Mouse (Mus musculus) v-Abl transformed pro-B cells (cell line): ENCODE measurements around the gene Sdha.

Source experiments
- in situ Hi-C, 2 experiments: fragments of 400-800 bp; cut with MboI; formaldehyde crosslinking; loops; one replicate each; pipeline ENCODE4 v1.15.1; 2025; ENCODE audit not compliant: unreplicated experiment in 2 of 2

The Sdha gene

DNA sequence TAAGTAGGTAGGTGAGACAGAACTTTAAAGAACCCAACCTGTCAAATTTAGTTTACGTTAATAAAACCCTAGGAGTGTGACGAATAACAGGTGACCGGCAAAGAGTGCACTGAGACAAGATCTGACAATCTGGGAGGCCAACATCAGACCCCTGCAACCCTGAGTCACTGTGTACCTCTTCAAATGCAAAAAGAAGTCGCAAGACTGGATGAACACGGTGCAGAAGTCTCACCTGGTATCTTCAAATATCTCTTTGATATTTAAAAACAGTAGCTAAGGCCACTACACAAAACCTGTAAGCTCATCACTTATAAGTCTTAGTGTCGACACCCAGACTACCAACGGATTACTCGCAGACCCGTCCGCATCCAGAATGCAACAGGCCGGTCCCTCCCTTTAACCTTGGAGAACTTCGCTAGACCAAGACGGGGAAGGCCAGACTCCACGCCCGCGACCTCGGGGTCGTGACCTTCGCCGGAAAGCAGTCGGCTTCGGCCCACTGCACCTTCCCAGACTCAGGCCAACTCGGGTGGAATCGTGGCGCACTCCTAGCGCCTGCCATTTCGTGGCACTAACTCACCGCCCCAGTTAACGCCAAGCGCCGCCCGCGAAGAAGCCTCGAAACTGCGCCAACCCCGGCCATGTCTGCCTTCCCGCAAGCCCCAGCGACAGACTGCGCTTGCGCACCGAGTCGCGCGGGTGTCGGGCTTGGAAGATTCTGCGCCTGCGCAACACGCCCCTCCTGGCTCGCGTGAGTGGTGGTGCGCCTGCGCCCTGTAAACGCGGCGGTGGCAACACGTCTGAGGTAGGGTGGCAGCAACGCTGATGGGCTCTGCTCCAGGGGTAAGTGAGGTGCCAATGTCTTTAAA lies at the start of gene Sdha, which contains the start of gene Ccdc127:
TSS of gene Sdha (minus strand) at position 715 of the 869 bp plus-strand sequence.
TSS of gene Ccdc127 (plus strand) at position 744 of the 869 bp plus-strand sequence.
- in situ Hi-C loops: loop anchor here (10.0 to 25.0 kb wide), 3 partner anchors 295 to 1763 kb away; no protein-coding TSS in a partner anchor

DNA sequence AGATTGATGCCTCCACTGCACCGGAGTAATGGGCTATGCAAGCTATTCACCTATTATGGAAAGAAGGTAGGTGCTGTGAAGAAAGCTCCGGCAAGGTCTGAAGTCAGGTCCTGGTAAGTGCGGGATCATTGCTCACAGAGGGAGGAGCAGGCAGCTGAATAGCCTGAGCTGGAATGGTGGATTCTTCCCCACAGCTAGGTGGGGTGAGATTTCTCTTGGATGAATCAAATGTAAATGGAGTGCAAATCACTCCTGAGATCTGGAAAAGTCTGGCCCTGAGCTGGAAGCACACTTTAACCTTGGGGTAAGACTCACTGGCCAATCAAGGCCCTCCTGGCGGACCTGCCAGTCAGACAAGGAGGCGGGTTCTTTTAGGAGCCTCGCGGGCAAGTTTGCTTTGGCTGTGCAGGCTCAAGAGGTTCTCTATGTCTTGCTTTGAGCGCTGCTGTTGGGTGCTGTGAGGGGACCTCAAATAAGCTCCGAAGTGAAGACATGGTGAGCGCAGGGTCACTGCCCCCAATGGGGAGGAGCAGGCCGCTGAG lies 49.3 kb upstream of the Sdha start, which contains the start of gene Ftl1-ps1:
TSS of gene Ftl1-ps1 (plus strand) at position 397 of the 542 bp plus-strand sequence.
- in situ Hi-C loops: no loop called here

DNA sequence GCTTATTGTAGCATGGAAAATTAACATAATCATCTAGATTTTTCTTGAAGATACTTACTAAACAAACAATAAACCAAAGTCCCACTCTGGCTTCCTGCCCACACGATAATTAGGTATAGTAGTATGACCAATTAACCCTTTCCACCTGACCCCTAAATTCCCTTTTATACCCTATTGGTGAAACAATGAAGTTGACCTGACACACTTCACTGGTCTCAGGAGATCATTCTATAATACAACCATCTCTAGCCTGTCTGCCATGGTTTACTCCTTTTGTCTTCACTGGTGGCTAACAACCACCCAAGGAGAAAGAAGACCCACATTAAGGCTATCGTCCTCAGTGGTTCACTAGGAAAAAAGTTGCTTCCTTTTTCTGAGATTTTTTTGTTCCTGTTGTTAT lies 41.1 kb upstream of the Sdha start:
- in situ Hi-C loops: no loop called here

- in situ Hi-C loops: no loop called here
These were observed 40.4 kb upstream of the Sdha start, which contains the start of gene Zfp72 for GRCm38 (mm10) chr13:74390371-74390990. Zfp72 (minus strand) TSS chr13:74390836.

- in situ Hi-C loops: no loop called here
These were observed 39.6 kb upstream of the Sdha start for GRCm38 (mm10) chr13:74389730-74390129.

DNA sequence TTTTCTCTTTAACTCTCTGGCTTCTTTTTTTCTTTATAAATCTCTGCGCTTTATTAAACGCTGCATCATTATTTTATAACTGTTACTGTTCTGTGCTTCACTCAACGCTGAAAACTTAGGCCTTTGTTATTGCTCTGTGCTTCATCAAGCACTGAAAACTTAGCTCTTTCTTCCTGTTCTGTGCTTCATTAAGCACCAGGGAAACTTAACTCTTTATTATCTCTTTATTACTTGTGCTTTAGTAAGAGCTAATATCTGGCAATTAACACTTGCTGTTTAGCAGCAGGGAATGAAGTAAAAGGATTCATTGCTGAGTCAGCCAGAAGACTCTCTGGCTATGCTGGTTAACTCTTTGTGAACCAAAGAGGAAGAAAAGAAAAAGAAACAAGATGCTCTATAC lies 32.2 kb upstream of the Sdha start:
- in situ Hi-C loops: no loop called here

DNA sequence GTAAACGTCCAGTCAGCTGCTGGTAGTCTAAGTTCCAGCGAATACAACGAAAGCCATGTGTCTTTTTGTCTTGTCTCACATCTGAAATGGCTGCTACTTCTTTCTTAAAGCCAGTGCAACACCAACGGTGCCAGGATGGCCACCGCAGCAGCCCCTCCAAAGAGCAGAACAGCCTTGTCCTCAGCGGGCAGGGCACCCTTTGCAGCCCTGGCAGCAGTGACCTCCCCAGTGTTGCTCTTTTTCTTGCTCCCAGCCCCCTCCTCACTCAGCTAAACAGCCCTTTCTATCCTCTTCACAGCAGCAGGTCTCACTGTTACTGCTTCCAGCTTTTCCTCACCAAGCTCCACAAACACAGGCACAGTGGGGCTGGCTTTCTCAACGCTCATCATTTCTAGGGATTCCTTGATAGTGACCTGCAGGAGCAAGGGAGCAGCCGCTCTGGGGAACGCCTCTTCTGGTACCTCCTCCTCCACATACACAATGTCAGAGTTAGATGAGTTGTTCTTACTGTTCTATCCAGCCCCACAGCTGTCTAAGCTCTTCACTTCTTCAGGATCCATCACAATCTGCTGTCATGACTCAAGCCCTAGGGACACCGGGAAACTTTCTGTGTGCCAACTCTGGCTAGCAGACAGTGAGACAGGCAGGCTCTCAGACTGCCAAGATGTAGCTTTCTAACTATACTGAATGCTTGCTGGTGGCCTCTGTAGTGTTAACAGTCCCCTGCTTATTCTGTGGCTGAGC lies 31.6 kb upstream of the Sdha start:
- in situ Hi-C loops: no loop called here

GRCm38 (mm10) chr13:74363859-74364235 lies 13.8 kb upstream of the Sdha start, which contains the start of gene Lrrc14b:
Lrrc14b (minus strand) TSS chr13:74364005.
- in situ Hi-C loops: no loop called here

DNA sequence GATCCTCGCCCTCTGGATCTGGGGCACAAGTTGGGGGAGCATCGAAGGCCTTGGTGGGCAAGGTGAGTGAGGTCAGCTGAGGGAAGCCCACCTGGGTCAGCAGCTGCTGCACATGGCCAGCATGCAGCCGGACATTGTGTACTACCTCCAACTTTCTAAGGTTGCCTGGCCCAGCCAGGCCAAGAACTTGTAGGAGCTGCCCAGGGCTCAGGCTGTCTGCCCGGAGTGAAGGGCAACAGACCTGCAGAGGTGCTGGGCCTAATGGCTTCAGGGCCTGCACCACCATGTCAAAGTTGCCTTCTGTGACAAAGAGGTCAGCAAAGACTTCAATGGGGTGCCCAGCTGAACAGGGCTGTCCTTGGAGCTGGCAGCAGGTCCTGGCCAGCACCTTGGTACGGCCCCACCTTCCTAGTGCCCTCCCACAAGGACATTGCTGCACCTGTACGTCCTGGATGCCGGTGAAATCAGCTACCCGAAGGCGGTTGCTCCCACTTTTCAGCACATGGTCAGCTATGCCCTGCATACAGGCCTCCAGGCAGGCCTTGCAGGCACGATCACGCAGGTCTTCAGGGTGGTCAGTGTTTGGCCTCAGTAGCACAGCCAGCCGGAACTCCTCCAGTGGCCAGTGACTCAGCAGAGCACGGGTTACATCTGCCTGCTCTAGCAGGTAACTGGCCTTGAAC lies 13.2 kb upstream of the Sdha start:
- in situ Hi-C loops: no loop called here

DNA sequence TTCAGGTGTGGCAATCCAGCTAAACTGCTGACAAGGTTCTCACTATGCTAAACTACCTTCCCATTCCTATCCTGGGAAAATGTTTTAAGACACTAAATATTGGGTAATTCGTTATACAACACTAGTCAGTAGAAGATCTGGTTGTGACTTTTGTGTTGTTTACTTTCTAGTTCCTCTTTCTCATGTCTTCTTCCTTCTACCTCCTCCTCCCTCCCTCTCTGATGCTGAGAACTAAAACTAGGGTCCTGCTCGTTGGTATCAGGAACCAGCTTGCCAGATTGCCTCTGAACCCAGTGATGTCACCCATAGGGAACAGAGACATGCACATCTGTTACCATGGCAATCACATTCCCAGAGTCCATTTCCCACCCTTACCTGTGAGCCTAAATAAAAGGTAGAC lies 12.1 kb upstream of the Sdha start:
- in situ Hi-C loops: no loop called here

DNA sequence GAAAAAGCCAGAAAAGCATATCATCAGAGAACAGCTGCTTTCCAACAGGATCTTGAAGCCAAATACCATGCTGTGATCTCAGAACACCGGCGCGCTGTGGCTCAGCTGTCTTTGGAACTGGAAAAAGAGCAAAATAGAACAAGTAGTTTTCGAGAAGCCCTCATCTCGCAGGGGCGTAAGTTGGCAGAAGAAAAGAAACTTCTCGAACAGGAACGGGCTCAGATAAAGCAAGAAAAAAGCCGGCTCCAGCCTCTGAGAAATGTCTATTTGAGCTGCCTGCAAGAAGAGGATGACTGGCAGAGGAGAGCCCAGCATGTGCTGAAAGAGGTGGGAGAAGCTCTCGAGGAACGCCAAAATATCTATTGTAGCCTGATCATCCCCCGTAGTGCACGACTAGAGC lies 6.4 kb upstream of the Sdha start:
- in situ Hi-C loops: no loop called here

- in situ Hi-C loops: no loop called here
These were observed 391 bp upstream of the Sdha start for GRCm38 (mm10) chr13:74350435-74350906.

DNA sequence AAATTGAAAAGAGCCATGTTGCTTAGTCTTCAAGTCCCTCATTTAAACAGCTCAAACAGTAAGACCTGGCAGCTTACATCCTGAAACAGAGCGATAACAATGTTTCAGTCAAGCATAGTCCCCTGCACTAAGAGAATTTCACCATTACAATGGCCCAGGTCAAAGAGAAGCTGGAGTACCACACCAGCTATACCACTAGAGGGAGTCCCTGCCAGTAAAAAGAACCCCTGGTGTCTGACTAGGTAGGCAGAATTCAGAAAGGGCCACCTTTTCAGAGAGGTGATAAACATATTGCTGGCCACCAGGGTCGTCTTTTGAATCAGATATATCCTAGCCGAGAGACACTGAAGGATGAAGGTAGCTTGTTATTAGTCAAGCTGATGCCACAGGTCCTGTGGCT lies 9.0 kb downstream of the Sdha start:
- in situ Hi-C loops: loop anchor here (5.0 to 25.0 kb wide), 5 partner anchors 196 to 1771 kb away; no protein-coding TSS in a partner anchor

- in situ Hi-C loops: loop anchor here in 1 of 2 experiments (25.0 kb wide), 1 partner anchor 1783 kb away; no protein-coding TSS in a partner anchor
These were observed 20.8 kb downstream of the Sdha start for GRCm38 (mm10) chr13:74329321-74329720.

DNA sequence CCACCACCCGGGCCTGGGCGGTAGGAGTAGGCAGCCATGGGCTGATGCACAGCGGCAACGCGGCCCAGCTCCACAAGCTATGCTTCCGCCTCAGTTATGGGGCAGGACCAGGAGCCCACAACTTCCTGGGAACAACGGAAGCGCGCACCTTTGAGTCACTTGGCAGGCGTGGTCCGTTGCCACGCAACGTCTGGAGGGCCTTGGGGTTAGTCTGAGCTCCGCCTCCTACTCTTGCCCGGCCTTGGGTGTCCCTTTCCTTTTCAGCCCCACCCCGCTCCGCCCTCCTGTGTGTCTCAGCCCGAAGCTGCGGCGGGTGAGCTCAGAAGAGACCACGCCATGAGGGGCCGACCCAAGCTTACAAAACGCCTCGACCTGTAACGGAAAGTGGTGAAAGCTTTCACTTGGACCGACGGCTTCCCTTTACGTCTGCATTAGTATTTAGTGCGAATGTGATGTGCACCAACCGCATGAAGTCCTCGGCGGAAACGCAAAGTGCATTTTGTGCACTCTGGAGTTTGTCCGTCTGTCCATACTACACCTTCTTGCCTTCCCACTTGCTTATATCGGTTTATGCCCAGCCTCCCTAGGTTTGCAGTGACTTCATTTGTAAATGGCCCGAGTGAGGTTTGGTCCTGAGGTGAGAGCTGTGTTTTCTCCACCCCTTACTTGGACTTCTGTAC lies 32.8 kb downstream of the Sdha start, which contains the start of gene Pdcd6:
TSS of gene Pdcd6 (minus strand) at position 411 of the 680 bp plus-strand sequence.
- in situ Hi-C loops: loop anchor here in 1 of 2 experiments (25.0 kb wide), 1 partner anchor 705 kb away; the partner anchor contains the start of gene Clptm1l

DNA sequence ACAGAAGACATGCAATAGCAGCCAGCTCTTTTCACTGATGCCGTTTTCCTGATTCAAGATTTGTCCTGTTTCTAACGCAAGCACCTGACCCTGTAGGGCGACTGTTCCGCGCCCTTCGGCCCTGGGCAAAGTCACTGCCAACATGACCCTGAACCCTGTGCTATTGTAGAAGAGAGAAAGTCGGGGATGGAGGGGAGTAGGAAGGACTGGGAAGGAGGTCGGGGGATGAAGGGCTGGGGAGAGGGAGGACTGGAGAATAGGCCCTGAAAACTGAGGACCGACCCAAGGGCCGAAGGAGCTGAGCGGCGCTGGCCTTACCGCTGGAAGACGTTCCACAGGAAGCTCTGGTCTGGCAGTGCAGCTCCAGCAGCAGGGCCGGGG lies 33.3 kb downstream of the Sdha start:
- in situ Hi-C loops: loop anchor here in 1 of 2 experiments (25.0 kb wide), 1 partner anchor 704 kb away; the partner anchor contains the start of gene Clptm1l

- in situ Hi-C loops: loop anchor here in 1 of 2 experiments (25.0 kb wide), 1 partner anchor 704 kb away; the partner anchor contains the start of gene Clptm1l
These were observed 33.7 kb downstream of the Sdha start for GRCm38 (mm10) chr13:74316386-74316785.

GRCm38 (mm10) chr13:74314616-74315015 lies 35.5 kb downstream of the Sdha start:
- in situ Hi-C loops: loop anchor here in 1 of 2 experiments (25.0 kb wide), 1 partner anchor 702 kb away; the partner anchor contains the start of gene Clptm1l

- in situ Hi-C loops: loop anchor here (5.0 to 25.0 kb wide), 3 partner anchors 113 to 693 kb away; partner anchors contain the start of gene Clptm1l (in 1 of the 2)
These were observed 44.3 kb downstream of the Sdha start for GRCm38 (mm10) chr13:74305780-74306179.
